Mouse (Mus musculus): ENCODE results near the gene Smad3.

The Smad3 gene

DNA sequence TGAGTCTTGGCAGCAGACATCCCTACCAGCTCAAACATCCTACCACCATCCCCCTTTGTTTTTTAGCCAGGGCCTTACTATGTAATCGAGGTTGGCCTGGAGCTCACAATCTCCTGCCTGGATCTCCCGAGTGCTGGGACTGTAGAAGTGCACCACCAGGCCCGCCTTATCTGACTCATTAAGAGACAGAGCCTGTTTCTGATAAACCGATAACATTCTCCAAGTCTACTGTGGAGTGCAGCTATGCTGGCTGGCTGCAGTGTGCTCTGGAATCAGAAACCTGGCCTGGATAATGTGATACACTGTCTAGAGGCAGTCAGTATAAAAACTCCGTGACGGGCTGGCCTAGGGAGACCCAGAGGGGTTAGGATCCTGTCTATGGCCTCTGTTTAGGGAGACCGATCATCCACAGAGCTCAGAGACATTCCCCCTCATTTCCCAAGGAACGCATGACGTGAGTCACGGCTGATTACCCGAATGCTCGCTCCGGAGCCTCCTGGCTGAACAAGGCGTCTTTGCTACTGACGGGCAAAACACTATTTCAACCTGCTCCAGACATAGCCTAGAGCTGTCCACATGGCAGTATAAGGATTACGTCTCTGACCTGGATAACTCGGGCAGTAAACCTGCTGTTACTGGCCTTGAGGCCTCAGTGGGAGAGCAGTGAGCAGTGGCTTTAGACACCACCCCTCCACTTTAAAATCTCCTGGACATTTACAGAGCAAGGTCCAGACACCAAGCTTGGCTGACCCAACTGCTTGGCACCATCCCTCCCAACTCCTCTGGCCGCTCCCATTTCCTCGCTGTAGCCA is 11.8 kb downstream of the Smad3 start:
- peak; percentile 68 to 88 for DNase-seq

DNA sequence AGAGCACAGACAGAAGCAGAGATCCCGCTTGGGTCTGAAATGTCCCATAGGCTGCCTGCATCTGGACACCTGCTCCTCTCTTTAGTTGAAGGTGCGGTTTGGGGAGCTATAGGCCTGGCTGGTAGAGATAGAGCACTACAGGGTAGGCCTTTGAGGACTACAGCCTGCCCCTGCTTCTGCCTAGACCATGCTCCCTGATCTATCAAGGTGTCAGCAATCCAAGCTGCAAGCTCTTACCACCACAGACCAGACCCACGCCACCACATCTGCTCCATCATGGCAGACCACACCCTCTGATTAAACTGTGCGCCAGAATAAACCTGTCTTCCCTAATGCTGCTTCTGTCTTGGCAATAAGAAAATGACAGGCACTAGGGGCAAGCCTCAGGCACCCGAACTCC is 13.2 kb downstream of the Smad3 start:
- peak in 1 of 2 experiments; percentile 27 for DNase-seq

DNA sequence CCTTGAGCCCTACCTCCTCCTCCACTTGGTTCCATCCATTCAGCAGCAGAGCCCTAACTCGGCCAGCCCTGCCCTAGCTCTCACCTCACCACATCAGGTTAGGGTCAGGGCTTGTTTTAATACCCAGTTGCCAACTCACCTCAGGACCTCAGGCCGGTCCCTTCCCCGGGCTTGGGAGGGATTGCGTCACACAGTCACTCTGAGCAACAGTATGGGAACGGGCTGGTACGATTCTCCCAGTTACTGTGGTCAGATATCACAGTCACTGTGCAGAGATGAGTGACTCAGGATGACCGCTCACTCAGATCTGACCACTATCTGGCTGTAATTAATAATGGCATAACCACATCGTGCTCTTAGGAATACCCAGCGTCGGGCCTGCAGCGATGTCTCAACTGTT is 14.0 kb downstream of the Smad3 start:
- peak in 1 of 2 experiments; percentile 31 for DNase-seq

DNA sequence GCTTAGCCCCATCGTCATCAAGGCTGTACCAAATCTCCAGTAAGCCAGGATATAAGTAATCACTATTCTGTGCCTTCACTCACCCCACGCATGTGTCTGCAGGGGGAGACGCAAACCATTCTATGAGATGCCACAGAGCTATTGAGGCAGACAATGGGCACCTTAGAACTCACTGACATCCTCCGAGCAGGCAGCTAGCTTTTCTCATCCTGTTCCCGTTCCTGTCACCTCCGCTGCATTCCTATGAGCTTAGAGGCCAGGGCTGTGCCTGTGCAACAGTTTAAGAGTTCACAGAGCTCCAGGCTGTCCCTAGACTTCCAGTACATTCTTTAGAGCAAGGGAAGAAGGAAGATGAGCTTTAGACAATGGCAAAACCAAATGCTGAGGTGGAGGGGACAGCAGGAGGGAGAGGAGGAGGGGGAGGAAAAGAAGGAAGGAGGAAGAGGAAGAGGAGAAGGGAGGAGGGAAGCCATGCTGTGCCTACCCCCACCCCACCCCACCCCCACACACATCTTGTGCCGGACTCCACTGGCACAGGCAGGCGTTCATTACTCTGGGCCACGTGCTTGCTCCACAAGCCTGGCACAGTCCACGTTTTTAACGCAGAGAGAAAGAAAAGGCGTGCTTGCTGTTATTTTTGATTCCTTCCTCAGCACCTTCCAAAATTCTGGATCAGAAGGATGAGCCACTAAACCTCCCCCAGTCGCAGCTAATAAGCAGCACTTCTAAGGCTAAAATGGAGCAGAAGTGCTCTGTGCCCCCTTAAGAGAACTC is 14.7 kb downstream of the Smad3 start:
- DNase-seq = peak in 1 of 2 experiments; percentile 63

DNA sequence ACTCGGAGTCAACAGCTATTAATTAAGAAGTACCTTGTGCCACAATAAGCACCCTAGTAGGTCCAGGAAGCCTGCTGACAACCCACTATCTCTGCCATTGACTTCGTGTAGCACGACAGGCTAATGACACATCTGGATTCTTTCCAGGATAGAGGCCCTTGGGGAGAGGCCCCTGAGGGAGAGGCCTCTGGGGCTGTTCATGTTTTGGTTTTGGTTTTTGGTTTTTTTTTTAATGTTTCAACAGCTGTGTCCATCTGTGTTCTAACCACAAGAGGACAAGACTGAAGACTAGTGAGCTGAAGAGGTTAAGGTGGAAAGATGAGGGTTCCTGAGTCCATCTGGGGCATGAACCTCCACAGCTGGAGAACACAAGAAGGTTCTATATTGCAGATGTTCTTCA is 15.5 kb downstream of the Smad3 start:
- DNase-seq = peak in 1 of 2 experiments; percentile 56

DNA sequence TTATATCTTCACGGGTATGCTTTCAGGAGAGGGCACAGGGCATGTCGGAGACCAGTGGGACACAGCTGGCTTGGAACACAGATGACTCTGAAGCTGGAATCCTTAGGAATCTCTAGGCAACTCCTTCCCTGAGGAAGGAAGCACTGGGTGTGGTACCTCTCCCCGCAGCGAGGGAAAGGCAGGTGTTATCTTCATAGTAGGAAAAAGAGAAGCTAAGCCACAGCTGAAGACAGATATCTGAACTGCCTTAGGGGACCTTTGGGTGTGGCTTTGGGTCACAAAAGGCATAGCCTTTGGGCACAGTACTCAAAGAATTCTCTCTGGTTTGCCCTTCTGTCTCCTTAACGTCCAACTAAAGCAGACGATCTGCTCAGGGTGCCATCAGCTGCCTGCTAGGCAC is 16.0 kb downstream of the Smad3 start:
- DNase-seq = peak in 1 of 2 experiments; percentile 44

DNA sequence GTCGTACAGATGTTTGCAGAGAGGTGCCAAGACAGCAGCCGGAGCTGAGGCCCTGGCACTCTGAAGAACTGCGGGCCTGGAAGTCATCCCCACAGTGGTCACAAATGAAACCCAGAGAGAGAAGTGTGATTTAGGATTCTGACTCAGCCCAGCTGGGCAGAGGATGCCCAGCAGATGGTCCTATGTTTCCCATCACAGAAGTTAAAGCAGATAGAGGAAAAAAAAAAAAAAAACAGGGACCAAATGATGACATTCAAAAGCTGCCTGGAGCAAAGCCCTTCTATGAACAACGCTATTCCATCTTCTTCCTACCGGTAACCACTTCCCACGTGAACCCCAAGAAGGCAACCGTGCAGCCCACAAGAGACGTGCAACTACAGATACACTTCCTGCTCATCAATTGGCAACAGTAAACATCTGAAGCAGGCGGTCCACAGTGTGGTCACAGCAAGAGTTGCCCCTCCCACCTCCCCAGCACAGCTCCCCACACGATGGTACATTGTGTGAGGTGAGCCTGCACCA is 17.4 kb downstream of the Smad3 start:
- no peak for DNase-seq

DNA sequence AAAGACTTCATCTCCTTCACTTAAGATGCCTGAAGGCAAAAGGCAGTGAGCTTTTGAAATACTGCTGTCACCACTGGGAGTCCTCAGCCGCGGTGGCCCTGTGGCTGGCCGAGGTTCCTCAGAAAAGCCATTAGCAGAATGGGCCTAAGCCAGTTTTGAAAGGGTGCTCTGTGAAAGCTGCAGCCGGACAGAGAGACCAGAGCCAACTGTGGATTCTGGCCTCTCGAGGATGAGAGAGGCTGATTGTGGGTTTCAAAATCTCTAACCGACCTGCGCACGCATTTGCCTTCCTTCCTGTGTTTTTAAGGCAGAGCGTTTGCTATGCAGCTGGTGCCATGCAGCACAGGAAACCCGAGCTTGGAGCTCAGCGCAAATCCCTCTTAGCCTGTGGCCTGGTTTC is 19.0 kb downstream of the Smad3 start:
- peak in 1 of 2 experiments; percentile 50 for DNase-seq

DNA sequence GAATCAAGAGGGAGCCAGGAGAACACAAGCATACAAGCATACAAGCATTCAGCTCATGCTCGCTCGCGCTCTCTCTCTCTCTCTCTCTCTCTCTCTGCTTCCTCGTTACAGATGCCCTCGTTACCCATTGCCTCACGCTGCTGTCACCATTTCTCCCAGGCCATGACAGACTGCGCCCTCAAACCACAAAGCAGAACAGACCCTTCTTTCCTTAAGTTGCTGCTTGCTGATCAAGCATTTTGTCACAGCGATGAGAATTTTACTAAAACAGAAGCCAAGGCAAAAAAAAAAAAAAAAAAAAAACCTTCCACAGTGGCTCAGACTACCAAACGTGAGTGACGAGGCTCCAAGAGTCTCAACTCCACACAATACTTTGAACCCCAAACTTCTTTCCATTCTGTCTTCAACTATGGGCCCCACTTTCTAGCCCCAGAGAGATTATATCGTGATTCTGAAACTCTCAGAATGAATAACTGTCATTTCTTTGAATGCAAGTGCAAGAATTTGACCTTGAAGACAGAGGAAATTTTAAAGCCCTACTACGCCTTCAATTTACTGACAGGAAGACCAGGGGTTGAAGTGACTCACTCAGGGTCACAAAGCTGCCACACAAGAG is 19.6 kb downstream of the Smad3 start:
- no peak for DNase-seq

DNA sequence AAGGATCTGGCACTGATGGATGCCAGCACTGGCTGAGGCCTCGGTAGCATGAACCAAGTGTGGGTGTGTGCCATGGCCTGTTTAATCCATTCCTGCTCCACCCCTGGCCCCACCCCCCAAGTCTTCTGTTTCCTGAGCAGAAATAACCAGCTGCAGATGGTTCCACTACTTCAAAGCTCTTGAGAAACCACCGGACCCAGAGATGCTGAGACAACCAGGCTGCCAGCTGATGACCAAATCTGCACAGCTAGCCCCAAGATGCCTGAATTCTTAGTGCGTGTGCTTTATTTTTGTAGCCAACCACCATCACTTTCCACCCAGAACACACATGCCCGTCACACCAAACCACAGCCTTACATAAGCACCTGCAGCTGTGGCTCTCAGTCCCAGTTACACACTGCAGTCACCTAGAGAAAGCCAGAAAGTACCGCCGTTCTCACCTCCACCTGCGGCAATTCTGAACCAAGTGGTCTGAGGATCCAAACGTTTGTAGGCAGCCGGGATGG is 20.3 kb downstream of the Smad3 start:
- DNase-seq = peak; percentile 49 to 62

DNA sequence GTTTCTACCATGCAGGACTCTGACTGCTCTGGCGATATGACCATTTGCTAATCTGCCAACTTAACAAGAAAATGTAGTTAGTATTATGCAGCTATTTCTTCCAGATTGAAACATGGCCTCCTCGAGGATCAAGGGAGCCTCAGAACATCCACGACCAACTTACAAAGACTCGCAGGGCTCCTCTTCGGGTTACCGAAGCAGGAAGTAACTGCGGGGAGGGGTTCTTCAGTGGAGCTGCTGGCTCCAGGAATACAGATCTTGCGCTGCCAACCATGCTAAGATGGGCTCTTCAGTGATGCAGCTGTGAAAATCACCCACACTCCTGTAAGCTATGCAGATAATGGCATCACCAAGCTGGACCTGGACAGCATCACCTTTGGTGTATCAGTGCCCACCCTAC is 23.5 kb downstream of the Smad3 start:
- DNase-seq = no peak

DNA sequence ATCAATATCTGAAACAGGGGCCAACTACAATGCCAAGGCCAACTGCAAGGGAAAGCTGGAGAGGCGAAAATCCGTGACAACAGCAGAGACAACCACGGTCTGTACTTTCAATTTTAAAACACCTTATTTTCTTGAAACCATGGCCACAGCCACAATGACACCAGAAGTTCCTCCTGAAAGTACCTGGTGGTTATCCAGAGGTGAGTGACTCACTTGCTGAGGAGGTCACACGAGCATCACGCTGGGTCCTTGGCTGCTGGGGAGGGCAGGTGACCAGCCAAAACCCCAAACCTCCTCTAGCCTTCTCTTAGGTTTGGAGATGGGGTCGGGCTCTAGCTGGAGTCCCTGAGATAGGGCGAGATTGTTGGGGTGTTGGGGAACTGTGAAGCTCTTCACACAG is 25.1 kb downstream of the Smad3 start:
- no peak for DNase-seq

DNA sequence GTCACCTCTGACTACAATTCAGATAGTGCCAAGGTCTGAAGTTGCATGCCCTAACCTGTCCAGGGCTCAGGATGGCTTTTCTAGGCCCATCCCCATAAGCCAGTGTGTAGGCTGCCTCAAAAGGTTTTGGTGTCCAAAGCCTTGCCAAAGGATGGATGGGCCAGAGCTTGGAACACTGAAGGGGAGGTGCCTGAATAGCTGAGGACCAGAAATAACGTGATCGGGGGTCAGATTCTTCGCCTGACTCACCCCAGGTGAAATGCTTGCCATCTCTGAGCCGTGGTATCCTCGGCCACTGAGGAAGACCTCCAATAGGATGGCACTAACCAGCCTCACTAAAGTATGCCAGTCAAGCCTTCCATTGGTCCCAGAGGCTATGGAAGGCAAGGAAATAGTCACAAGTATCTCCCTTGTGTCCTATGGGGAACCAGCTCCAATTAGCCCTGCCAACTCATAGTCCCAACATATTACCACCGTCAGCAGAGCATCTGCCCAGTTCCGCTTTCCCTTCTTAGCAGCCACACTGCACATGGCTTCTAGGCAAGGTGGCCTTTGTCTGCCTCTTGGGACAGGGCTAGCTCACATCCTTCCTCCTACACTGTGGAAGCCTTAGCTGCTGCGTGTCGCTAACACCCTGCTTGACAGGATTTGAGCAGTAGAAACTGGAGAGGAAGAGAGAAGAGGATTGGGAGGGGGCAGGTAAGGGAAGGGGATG is 26.5 kb downstream of the Smad3 start:
- peak in 1 of 2 experiments; percentile 53 for DNase-seq

DNA sequence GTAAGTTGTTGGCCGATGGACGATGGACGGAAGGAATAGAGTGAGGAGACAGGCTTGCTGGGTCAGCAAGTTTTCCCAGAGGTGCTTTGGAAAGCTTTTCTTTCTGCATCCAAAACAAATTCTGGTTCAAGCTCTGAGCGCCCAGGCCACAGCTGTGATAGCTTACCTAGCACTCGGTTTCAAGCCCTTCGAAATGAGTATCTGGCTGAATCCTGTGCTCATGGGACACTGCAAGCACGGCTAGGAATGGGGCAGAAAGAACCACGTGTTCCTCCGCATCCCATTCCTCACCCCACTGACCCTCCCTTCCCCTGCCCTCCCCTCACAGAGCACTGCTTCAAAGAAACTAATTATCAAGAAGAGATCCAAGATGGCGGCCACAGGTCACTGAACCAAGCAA is 28.8 kb downstream of the Smad3 start:
- peak in 1 of 2 experiments; percentile 38 for DNase-seq

DNA sequence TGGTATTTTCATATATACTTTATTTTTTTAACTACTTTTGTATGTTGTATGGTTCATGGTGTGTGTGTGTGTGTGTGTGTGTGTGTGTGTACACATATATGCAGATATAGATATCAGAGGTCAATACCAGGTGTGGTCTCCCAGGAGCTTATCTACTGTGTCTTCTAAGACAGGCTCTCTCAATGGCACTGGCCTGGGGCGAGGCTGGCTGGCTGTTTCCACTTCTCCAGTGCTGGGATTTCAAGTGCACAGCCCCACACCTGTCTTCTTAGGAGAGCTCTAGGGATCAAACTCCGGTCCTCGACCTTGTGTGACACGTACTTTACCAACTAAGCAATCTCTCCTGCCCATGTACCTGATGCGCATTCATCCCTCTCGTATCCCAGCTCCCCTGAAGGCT is 30.7 kb downstream of the Smad3 start:
- no peak for DNase-seq

DNA sequence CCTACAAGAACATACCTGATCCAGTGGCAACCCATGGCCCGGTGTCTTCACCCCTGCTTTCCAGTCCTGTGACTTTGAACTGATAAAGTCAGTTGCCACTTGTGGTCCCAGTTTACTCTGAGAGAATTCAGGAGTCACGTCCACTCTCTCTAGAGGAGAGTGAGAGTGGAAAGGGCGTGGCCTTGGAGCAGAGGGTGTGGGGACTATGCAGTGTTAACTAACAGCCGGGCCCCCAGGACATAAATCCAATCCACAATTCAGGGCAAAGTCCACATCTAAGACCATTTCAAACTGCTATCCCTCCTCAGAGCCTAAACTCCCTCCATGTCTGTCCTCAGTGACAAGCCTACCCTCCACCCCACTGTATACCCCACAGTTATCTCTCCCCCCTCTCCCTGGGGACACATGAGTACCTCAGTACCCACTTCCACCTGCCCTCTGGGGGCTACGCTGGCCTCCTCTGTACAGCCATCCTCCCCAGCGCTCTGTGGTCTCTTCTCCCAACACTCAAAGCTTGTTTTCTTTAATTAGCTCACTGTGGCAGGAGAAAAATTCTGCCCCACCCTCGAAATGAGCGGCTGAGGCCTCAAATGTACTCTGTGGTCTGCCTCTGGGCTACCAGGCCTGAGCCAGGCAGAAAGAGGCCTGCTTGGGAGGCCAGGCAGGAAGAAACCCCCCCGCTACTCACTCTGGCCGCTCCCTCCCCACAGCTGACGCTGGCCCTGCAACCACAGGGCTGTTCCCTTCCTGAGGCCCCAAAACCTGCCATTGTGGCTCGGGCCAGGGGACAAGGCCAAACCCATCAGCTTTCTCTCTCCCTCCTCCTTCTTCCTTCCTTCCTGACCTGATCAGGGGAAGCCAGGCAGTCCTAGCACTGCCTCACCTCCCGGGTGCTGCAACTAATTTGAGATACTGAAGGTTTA is 31.4 kb downstream of the Smad3 start:
- DNase-seq = peak in 1 of 2 experiments; percentile 69

DNA sequence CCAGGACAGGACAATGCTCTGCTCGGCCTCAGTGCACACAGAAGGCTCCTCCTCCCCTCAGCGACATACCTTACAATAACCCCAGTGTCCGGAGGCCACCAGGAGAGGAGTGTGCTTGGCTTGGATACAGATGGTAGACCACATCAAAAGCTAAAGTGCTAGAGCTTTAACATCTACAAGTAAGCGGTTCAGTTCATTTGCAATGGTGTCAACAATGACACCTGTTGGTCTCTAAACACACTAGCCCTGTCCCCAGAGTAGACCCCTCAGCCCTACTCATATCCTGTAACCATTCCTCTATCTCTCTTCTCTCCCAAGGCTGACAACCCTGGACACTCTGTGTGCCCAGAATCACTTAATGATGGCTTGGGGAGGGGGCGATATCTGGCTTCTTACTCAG is 33.0 kb downstream of the Smad3 start:
- no peak for DNase-seq

DNA sequence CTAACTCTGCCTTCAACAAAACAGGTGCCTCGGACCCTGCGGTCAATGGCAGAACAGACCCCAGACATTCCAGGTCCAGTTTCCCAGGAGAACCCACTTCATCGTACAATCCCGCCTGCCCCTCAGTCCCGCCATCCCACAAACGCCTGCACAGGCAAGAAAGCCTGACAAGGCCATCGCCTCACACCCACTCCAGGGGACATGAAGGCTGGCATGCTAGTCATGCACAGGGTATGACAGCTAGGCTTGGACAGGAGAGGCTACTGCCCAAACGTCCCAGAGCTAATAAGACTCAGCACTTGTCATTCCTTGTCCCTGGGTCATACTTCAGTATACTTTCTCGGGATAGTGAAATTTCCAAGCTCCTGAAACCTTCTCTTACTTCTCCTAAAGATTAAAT is 34.9 kb downstream of the Smad3 start:
- no peak for DNase-seq

DNA sequence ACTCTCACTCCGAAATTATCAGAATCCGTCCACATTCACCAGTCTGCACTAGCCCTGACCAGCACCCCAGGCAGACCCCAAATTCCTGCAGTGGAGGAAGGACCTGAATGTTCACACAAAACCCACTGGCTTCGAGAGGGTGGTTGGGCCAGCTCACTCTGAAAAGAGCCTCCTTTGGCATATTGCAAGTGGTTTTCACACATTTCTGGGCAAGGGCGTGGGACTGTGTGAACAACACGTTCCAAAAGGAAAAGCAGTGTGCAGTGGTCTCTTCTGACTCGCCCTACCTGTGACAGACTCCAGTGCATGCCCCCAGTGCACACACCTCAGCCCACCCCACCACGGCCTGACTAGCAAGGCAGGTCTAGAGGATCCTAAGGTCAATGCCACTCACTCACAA is 35.4 kb downstream of the Smad3 start:
- no peak for DNase-seq

DNA sequence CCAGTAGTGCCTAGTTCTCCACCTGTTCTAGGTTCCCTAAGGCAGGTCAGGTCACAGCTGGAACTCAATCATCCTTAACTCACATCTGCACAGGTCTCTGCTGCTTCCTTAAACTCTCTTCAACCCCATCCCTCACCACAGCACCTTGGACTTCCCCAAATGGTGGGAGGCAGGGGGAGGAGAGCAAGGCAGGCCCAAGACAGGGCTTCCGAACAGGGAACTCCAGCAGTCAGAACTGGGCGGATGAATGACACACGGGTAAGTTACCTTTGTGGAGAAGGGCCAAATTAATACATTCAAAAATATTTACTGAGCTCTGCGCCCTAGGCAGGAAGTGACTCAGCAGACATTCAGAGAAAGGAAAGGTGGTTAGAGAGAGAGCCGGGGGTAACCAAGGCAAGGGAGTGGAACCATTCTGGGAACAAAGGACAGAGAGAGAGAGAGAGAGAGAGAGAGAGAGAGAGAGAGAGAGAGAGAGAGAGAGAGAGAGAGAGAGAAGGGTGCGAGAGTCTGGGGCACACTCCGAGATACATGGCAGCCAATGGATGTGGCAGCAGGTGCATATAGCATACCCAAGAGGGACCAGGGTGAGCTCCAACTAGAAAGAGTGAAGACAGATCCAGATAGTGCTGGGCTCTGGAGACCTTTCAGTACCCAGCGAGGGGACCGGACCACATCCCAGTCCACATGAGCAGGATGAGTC is 36.1 kb downstream of the Smad3 start:
- no peak for DNase-seq

DNA sequence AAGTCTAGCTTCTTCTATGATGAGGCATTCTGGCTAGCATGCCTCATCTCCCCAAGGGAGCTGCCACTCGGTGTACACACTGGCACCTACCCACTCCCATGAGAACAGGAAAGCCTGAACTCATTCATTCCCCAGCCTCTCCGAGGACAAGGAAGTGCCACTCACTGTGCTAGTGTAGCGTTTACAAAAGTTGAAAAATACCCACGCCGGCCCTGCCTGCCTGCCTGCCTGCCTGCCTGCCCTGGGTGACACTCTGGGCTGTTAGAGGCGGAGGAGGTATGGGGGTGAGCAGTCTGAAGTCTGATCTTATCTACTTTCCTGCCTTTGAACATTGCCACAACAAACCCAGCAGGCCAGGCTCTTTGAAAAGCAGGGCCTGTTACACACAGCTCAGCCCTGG is 37.1 kb downstream of the Smad3 start:
- no peak for DNase-seq
